Mouse (Mus musculus) spleen, adult 2 months (tissue): Measurements from ENCODE around the gene Cx3cl1. TPM values are rescaled to one million over a fixed set of nuclear protein-coding genes. Genes with fewer than 3 reads are reported as not detected.

Experiments
- DNase-seq, 2 experiments: peaks; one replicate each; pipeline versions ENCODE4 v3.0.0 to v3.0.0-alpha.2; 2012 to 2021; ENCODE audit warnings: low spot score in 2 of 2, low read depth in 1 of 2
- H3K27ac ChIP-seq: fragments of 200-500 bp; 2 replicates; pipeline ENCODE4 v1.5.1; 2012; ENCODE audit warnings: low read length, inconsistent platforms; ENCODE audit not compliant: insufficient read depth
- H3K27me3 ChIP-seq: fragments of 200-500 bp; 2 replicates; pipeline ENCODE4 v1.6.1; 2012; ENCODE audit warnings: mild to moderate bottlenecking, moderate library complexity, low read length, inconsistent platforms; ENCODE audit not compliant: control insufficient read depth, insufficient read depth
- H3K36me3 ChIP-seq: fragments of 200-500 bp; 2 replicates; pipeline ENCODE4 v1.6.1; 2012; ENCODE audit warnings: mild to moderate bottlenecking, low read length, inconsistent platforms; ENCODE audit not compliant: control insufficient read depth, insufficient read depth
- H3K4me1 ChIP-seq: fragments of 200-500 bp; 2 replicates; pipeline ENCODE4 v1.6.1; 2011; ENCODE audit warnings: inconsistent platforms; ENCODE audit not compliant: control insufficient read depth, insufficient read depth, insufficient read length
- H3K4me3 ChIP-seq: fragments of 200-500 bp; 2 replicates; pipeline ENCODE4 v1.5.1; 2011; ENCODE audit warnings: mild to moderate bottlenecking, inconsistent platforms; ENCODE audit not compliant: insufficient read depth, insufficient read length; ENCODE audit errors: extremely low read depth
- CTCF ChIP-seq: fragments of 200-500 bp; IDR thresholded peaks from 2 replicates; pipeline ENCODE4 v1.5.1; 2011; ENCODE audit warnings: mild to moderate bottlenecking, inconsistent platforms; ENCODE audit not compliant: insufficient read depth, insufficient read length, insufficient replicate concordance; ENCODE audit errors: extremely low read depth
- POLR2A ChIP-seq: fragments of 200-500 bp; IDR thresholded peaks from 2 replicates; pipeline ENCODE4 v1.6.1; 2011; ENCODE audit warnings: low read depth, low read length, inconsistent platforms
- WGBS: fragments of 180-500 bp; shearing (Covaris S2); methylation state at CpG from one replicate; pipeline ENCODE4 v1.1.7; 2018; 5-methylcytosine and 5-hydroxymethylcytosine counted together
- polyA plus RNA-seq: library from polyadenylated mRNA; depleted of rRNA; stranded (reverse); fragments of >200 nt; gene quantifications from 2 replicates; pipeline ENCODE4 v1.2.3, GENCODE M21; 2012

Gene Cx3cl1
- polyA plus RNA-seq, 1 experiment: 3.0 TPM

GRCm38 (mm10) chr8:94808372-94808771, 36.6 kb downstream of the Cx3cl1 start:
- no peak overlapping the region for H3K27ac ChIP-seq
- no peaks in the 10 kb centered on the region for H3K27me3 ChIP-seq
- TF ChIP-seq CTCF: no peak
- no peak for TF ChIP-seq POLR2A
- H3K4me1 ChIP-seq: no peaks in the 10 kb centered on the region
- no peak overlapping the region for H3K4me3 ChIP-seq
- DNase-seq: no peak
- H3K36me3 ChIP-seq: no peaks in the 10 kb centered on the region
- 82% methylated on average over 6 of the region's 6 CpGs for WGBS

GRCm38 (mm10) chr8:94810153-94810552, 38.3 kb downstream of the Cx3cl1 start, which contains the start of gene Ccl17:
Ccl17 (plus strand) TSS chr8:94810453.
- TF ChIP-seq CTCF (no peak), POLR2A (no peak)
- H3K27ac ChIP-seq: no peak within 1 kb of the TSS
- no peaks in the 10 kb centered on the region for H3K36me3 ChIP-seq
- H3K4me1 ChIP-seq: no peaks in the 10 kb centered on the region
- H3K4me3 ChIP-seq: no peak within 1 kb of the TSS
- WGBS: 64% methylated on average over 3 of the region's 3 CpGs
- DNase-seq: no peak
- H3K27me3 ChIP-seq: no peaks in the 10 kb centered on the region

- Histone ChIP-seq H3K27ac (no peak overlapping the region), H3K4me1 (no peaks in the 10 kb centered on the region), H3K4me3 (no peak overlapping the region), H3K27me3 (no peaks in the 10 kb centered on the region), H3K36me3 (no peaks in the 10 kb centered on the region)
- WGBS: 81% methylated on average over 5 of the region's 5 CpGs
- TF ChIP-seq CTCF (no peak), POLR2A (no peak)
- no peak for DNase-seq
These were observed 39.0 kb downstream of the Cx3cl1 start for GRCm38 (mm10) chr8:94810855-94811254.

- Histone ChIP-seq H3K27ac (no peak overlapping the region), H3K4me1 (no peaks in the 10 kb centered on the region), H3K27me3 (no peaks in the 10 kb centered on the region), H3K36me3 (no peaks in the 10 kb centered on the region), H3K4me3 (no peak overlapping the region)
- TF ChIP-seq POLR2A (no peak), CTCF (no peak)
- no peak for DNase-seq
- 66% methylated on average over 6 of the region's 6 CpGs for WGBS
These were observed 39.8 kb downstream of the Cx3cl1 start for GRCm38 (mm10) chr8:94811654-94812053.

- Histone ChIP-seq H3K4me3 (no peak overlapping the region), H3K27me3 (no peaks in the 10 kb centered on the region), H3K4me1 (no peaks in the 10 kb centered on the region), H3K27ac (no peak overlapping the region), H3K36me3 (no peaks in the 10 kb centered on the region)
- TF ChIP-seq CTCF: peak; percentile 27; the same call in 1 of the 2 replicates
- TF ChIP-seq POLR2A: no peak
- 36% methylated on average over 6 of the region's 6 CpGs for WGBS
- DNase-seq: peak; percentile 64 to 70
These were observed 40.9 kb downstream of the Cx3cl1 start for GRCm38 (mm10) chr8:94812645-94813098.

GRCm38 (mm10) chr8:94814556-94814955, 42.7 kb downstream of the Cx3cl1 start:
- Histone ChIP-seq H3K36me3 (no peaks in the 10 kb centered on the region), H3K27ac (no peak overlapping the region), H3K4me1 (no peaks in the 10 kb centered on the region), H3K4me3 (no peak overlapping the region), H3K27me3 (no peaks in the 10 kb centered on the region)
- TF ChIP-seq POLR2A (no peak), CTCF (peak; percentile 20; the same call in 1 of the 2 replicates)
- DNase-seq: no peak
- 0% methylated on average over 1 of the region's 1 CpGs for WGBS

GRCm38 (mm10) chr8:94817933-94818332, 46.1 kb downstream of the Cx3cl1 start:
- no peak for TF ChIP-seq POLR2A
- TF ChIP-seq CTCF: no peak
- Histone ChIP-seq H3K36me3 (peaks cover 8% of the 10 kb centered on the region), H3K4me3 (no peak overlapping the region), H3K27ac (no peak overlapping the region), H3K4me1 (no peaks in the 10 kb centered on the region), H3K27me3 (no peaks in the 10 kb centered on the region)
- DNase-seq: no peak
- WGBS: 41% methylated on average over 11 of the region's 11 CpGs
